Mouse (Mus musculus) myocyte (in vitro differentiated cells): ENCODE data around the gene Kpna4.

ENCODE experiments used
- E2F4 ChIP-seq: IDR thresholded peaks from one replicate; pipeline ENCODE4 v1.6.1; 2011; ENCODE audit warnings: mild to moderate bottlenecking, control low read depth, moderate library complexity; ENCODE audit not compliant: insufficient read depth
- MAX ChIP-seq: IDR thresholded peaks from one replicate; pipeline ENCODE4 v1.6.1; 2011; ENCODE audit warnings: low read depth, mild to moderate bottlenecking, control low read depth
- MYOD1 ChIP-seq, 3 experiments: IDR thresholded peaks; one replicate each; pipeline ENCODE4 v1.6.1; 2011; ENCODE audit warnings: control low read depth in 2 of 3, low read depth in 2 of 3, mild to moderate bottlenecking in 2 of 3, moderate library complexity in 1 of 3; ENCODE audit not compliant: insufficient read length in 2 of 3, control insufficient read depth in 1 of 3
- POLR2A ChIP-seq: IDR thresholded peaks from one replicate; pipeline ENCODE4 v1.6.1; 2011; ENCODE audit warnings: low read depth, mild to moderate bottlenecking, control low read depth, moderate library complexity; ENCODE audit not compliant: insufficient read length
- POLR2AphosphoS2 ChIP-seq: IDR thresholded peaks from one replicate; pipeline ENCODE4 v1.6.1; 2011; ENCODE audit warnings: low read depth, control low read depth; ENCODE audit not compliant: insufficient read length
- REST ChIP-seq: IDR thresholded peaks from one replicate; pipeline ENCODE4 v1.6.1; 2011; ENCODE audit warnings: mild to moderate bottlenecking, control low read depth, moderate library complexity; ENCODE audit not compliant: insufficient read depth, insufficient read length
- SRF ChIP-seq: IDR thresholded peaks from one replicate; pipeline ENCODE4 v1.6.1; 2011; ENCODE audit warnings: low read depth; ENCODE audit not compliant: control insufficient read depth, insufficient read length
- TCF12 ChIP-seq: IDR thresholded peaks from one replicate; pipeline ENCODE4 v1.6.1; 2011; ENCODE audit warnings: mild to moderate bottlenecking, control low read depth; ENCODE audit not compliant: poor library complexity, insufficient read depth, severe bottlenecking
- TCF3 ChIP-seq: IDR thresholded peaks from one replicate; pipeline ENCODE4 v1.6.1; 2011; ENCODE audit warnings: low read depth, control low read depth; ENCODE audit not compliant: insufficient read length
- USF1 ChIP-seq: IDR thresholded peaks from one replicate; pipeline ENCODE4 v1.6.1; 2011; ENCODE audit warnings: low read depth, mild to moderate bottlenecking, control low read depth, moderate library complexity

DNA sequence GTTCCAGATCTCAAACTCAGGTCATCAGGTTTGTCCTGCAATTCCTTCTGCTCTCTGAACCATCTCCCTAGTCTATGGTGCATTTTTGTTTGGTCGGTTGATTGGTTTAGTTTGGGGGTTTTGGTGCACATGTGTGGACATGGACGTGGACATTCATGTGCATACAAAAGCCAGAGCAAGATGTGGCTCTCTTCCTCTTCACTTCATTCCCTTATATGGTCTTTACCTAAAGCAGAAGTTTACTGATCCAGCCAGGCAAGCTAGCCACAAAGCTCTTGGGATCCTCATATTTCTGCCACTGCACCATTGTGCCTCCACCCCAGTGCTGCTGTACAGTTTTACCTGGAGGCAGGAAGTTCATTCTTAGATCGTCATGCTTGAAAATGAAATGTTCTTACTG, 109.7 kb downstream of the Kpna4 start:
- TF ChIP-seq MAX (no peak), POLR2A (no peak), E2F4 (no peak), TCF3 (no peak), MYOD1 (IDR thresholded peaks at IDR 0.05; ENCODE audit: control insufficient read depth in 1 of 3, insufficient read length in 2 of 3, low read depth in 2 of 3) (no peak), USF1 (no peak), SRF (no peak), POLR2AphosphoS2 (no peak), TCF12 (no peak), REST (no peak)
